Mouse (Mus musculus) Muller cell, postnatal 12 days (primary cell): ENCODE data around the gene Hist1h4b.
"Not testable (repeated sequence)": the region's sequence is repeated elsewhere in the genome, so short reads cannot be mapped to it uniquely, and the experiment has no call there.

Experiments used
- DNase-seq: peaks from one replicate; pipeline ENCODE4 v3.0.0-alpha.2; 2015; ENCODE audit errors: inconsistent ontology term

The Hist1h4b gene

DNA sequence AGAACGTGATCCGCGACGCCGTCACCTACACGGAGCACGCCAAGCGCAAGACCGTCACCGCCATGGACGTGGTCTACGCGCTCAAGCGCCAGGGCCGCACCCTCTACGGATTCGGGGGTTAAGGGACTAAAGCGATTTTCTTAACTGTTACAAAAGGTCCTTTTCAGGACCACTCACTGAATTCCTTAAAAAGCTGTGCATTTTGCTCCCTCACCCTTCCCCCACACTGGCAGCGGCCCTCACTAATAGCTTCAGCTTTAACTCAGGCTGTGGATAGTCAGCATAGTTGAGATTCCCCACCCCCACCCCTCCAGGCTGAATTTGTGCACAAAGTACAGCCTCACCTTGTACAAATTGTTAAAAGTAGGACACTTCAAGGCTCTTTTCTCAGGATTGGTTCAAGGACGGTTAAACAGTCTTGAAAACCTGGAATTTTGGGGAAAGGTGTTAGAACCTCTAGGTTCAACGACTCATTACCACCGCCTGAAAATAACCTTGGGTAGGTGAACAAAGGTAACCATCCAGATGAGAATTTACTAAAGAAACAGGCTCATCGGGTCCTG is 479 bp downstream of the Hist1h4b start:
- DNase-seq: peak; percentile 83

DNA sequence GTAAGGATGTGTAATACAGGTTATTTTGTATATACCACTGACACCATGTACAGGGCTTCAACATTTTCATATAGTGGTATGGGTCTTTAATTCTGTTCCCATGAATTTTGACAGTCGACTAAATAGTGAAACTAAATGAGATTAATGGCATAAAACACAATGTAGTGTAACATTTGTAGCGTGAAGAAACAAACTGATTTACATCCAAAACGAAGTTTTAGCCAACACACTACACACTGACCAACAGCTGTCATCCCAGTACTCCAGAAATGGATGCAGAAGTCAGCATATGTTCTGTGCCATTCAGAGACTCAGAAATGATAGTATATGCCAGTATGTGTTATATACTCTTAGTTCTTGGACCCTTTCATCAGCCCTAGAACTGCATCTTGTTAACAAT is 1.1 kb downstream of the Hist1h4b start:
- DNase-seq: no peak

DNA sequence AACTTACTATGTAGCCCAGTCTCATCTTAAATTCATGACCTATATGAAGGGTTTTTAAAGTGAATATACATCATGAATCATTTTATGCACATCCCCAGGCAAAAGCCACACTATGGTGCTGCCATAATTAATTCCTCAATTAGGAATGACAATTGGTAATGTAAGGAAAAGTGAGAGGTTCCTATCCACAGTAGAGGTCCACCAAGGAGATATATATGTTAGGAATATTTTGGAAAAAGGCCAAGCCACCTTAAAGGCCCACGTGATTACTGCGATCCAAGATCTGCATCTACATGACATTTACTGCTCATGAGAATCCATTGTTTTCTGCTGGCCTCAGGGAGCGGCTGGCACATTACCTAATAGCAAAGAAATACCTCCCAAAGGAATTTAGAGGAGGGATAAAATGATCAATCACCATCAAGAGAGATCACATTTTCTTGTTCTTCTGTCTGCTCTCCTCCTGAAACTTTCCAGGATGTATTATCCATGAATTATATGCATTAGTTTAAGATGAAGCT is 2.5 kb downstream of the Hist1h4b start:
- no peak for DNase-seq

DNA sequence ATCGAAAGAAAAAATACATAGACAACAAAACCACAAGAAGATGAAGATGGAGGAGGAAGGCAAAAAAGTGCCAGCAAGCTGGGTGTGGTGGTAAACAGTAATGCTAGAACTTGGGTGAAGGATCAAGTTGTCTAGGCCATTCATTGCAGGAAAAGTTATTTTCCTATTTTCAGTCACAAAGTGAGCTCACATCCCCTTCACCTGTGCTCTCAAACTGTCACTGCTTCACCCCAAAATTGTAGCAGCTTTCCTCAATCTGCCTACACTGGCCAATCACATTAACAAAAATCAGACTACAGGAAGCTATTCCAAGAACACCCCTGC is 3.1 kb downstream of the Hist1h4b start:
- DNase-seq: no peak

DNA sequence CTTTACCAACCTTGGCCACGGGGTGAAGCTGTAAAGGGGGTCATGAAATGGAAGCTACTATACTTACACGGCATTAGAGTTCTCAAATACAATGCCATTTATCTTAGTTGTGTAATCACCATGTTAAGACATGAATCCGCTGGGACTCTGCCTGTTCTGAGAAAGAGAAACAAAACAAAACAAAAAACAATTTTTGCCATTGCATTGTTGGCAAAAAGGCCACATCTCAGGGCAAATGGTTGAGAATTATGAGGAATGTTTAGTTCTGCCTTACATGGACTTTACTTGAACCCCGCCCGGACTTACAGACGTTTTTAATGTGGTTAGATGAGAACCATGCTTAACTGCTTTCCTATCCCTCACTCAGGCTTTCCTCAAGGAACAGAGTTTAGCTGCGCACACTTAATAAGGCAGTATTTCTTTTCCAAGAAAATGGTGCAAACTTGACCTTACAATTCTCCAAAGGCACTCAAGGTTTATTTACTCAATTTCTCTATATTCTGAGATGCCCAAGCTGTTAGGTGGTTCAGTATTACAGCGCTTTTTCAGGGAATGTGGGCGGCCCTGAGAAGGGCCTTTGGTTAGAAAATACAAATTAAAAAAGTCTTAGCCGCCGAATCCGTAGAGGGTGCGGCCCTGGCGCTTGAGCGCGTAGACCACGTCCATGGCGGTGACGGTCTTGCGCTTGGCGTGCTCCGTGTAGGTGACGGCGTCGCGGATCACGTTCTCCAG is 3.6 kb downstream of the Hist1h4b start:
- peak; percentile 51 for DNase-seq

DNA sequence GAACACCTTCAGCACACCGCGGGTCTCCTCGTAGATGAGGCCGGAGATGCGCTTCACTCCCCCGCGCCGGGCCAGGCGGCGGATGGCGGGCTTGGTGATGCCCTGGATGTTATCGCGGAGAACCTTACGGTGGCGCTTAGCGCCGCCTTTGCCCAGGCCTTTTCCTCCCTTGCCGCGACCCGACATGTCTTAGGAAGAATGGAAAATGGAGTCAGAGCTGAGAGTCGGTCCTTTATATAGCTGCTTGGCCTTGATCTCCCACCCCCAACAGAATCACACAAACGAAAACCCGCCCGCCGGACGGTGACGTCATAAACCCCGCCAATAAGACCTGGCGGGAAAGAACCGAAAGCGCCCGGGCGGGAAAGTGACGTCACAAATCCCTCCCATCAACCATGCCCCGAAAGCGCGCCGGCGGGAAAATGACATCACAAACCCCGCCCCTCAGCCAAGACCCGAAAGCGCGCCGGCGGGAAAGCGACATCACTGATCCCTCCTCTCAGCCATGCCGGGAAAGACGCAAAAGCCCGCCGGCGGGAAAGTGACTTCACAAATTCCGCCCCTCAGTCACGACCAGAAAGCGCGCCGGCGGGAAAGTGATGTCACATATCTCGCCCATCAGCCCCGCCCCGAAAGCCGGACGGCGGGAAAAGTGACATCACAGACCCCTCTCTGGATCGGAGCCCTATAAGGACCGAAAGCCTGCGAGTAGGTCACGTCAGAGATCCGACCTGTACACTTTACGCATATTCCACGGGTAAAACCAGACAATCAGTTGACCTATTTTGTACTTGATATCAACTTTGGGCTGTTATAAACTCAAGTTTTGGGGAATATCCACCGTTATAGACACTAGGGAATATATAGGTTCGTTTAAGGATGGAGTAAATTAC is 4.4 kb downstream of the Hist1h4b start, which contains the start of gene Hist1h4a:
Gene Hist1h4a, minus strand, starts transcription at position 259 of the 893 bp plus-strand sequence.
- DNase-seq: peak; percentile 97

DNA sequence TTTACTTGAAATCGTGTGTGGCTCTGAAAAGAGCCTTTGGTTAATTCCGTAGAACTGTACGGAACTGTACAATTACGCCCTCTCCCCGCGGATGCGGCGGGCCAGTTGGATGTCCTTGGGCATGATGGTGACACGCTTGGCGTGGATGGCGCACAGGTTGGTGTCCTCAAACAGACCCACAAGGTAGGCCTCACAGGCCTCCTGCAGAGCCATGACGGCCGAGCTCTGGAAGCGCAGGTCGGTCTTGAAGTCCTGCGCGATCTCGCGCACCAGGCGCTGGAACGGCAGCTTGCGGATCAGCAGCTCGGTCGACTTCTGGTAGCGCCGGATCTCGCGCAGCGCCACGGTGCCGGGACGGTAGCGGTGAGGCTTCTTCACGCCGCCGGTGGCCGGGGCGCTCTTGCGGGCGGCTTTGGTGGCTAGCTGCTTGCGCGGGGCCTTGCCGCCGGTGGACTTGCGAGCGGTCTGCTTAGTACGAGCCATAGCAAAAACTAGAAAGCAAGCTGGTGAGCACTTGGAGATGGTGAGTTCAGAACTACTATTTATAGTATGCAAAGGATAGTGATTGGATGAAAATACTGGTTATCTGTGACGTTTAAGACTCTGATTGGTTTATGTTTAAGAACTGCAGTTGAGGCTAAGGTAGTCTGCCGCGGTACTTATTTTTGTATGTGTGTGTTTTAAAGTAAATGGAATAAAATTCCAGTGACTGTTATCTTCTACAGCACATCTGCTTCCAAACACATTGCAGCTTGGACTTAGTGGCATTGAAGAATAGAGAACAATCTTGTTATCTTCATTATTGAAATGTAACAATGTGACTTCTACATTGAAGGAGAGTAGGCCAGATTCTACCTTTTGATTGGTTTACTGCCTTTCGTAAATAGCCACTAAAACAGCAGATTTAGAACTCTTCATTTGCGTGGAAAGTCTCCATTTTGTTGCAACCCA is 5.3 kb downstream of the Hist1h4b start, which contains the start of gene Hist1h3a:
Gene Hist1h3a, minus strand, starts transcription at position 516 of the 951 bp plus-strand sequence.
- DNase-seq: peak; percentile 80

DNA sequence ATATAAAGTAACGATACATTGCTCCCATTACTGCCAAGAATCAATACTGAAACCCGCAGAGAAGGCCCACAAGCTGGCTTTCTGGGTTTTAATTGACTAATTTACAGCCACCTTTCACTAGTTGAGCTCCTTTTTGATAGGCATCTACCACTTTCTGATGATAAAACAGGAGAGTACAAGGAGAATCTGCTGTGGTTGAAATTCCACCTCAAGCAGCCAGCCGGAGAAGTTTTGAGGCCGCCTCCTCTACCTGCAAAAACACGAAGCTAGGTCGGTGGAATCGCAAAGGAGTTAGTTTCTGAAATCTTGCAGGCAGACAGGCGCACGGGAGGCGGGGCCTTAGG is 6.4 kb downstream of the Hist1h4b start:
- DNase-seq: no peak

DNA sequence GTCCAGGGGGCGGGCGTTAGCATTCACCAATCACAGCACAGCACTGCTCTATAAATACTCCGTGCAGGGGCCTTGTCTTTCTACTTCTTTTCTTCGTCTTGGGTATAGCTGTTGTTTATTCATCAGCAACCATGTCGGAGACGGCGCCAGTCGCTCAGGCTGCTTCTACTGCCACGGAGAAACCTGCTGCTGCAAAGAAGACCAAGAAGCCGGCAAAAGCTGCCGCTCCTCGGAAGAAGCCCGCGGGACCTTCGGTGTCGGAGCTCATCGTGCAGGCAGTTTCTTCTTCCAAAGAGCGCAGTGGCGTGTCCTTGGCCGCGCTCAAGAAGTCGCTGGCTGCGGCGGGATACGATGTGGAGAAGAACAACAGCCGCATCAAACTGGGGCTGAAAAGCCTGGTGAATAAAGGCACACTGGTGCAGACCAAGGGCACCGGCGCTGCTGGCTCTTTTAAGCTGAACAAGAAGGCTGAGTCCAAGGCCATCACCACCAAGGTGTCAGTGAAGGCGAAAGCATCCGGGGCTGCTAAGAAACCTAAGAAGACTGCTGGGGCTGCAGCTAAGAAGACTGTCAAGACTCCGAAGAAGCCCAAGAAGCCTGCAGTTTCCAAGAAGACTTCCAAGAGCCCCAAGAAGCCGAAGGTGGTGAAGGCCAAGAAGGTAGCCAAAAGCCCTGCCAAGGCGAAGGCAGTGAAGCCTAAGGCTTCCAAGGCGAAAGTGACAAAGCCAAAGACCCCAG is 6.9 kb downstream of the Hist1h4b start, which contains the start of gene Hist1h1a:
Gene Hist1h1a, plus strand, starts transcription at position 81 of the 738 bp plus-strand sequence.
- peak; percentile 92 for DNase-seq

DNA sequence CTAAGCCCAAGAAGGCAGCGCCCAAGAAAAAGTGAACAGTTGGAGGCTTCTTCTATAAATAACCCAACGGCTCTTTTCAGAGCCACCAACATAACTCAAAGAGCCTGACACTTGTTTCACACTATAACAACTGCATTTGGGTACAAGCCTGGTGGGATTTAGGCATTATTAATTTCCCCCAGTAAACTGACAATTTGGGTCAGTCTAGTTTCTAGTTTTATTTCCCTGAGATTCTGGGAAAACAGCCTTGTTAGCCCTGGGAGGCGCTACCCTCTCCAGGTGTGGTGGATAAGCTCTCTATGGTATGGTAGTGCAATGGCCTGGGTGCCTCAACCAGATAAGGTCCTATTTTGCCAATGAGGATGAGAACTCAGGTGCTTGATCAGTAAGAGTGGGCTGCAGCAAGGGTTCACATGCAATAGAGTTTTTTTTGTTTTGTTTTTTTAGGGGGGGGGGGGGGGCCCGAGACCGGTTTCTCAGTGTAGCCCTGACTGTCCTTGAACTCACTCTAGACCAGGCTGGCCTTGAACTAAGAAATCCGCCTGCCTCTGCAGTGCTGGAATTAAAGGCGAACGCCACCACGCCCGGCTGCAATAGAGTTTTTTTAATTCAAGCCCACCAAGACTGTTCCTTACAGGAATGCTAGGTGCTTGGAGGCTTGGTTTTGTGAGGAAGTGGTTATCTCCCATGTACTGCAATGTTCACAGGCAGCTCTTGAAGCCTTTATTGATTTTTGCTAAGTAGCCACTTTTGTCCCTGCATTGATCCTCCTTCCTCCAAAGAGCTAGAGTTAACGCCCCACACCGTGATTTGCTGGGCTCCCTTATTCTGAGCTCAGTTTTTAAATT is 7.7 kb downstream of the Hist1h4b start:
- DNase-seq: no peak

DNA sequence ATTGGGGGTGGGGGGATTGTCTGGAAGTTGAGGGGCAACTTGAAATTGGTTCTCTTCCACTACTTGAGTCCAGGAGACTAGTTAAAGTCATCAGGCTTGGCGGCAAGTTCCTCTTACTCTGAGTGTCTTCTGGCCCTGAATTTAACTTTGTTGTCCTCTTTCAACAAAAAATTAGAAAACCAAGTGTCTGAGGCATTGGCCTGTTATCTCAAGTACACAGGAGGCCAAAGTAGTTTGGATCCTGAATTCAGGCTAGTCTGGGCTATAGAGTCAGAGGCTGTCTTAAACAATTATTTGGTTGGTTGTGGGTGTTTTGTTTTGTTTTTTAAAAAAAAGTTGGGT is 8.3 kb downstream of the Hist1h4b start:
- no peak for DNase-seq

DNA sequence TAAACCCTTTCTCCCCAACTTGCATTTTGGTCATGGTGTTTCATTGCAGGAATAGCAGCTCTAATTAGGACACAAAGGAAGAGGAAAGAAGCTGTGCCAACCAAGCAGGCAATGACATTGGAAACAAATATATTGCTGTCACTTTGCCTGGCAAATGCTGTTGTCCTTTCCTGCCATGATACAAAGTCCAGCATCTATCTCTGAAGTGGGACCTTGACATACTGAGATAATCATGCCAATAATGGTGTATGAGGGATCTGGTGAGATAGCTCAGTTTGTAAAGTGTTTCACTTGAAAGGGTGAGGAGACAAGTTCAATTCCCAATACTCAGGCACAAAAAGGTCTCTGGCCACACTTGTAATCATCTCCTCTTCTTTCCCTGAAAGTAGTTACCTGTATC is 10.0 kb downstream of the Hist1h4b start:
- no peak for DNase-seq

DNA sequence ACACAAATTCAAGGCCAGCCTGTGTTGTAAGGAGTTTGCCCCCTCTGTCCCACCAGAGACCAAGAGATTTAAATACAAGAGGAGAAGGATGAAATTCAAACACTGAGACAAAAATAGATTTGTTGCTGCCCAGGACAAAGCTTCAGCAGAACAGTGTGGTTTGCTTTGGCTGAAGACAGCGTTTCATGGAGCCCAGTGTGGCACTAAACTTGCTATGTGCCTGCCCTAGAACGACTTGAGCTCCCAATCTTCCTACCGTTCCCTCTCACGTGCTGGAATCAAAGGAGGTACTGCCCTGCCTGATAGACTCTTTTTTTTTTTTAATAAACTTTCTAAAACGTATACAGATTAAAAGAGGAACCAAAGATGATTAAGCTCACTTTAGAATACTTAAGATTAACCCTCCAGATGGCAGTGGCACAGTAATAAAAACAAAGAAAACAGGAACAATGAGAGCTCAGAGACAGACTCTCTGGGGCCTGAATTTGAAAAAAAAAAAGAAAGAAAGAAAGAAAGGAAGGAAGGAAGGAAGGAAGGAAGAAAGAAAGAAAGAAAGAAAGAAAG is 12.1 kb downstream of the Hist1h4b start:
- no peak for DNase-seq

DNA sequence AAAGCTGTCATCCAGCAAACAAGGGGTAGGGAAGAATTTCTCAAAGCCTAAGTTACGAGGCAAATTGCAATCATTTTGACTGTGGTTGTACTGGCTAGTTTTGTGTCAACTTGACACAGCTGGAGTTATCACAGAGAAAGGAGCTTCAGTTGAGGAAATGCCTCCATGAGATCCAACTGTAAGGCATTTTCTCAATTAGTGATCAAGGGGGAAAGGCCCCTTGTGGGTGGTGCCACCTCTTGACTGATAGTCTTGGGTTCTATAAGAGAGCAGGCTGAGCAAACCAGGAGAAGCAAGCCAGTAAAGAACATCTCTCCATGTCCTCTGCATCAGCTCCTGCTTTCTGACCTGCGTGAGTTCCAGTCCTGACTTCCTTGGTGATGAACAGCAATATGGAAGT is 12.8 kb downstream of the Hist1h4b start, which contains the start of gene Trim38:
Gene Trim38, plus strand, starts transcription at position 301 of the 400 bp plus-strand sequence.
- not testable (repeated sequence) for DNase-seq

DNA sequence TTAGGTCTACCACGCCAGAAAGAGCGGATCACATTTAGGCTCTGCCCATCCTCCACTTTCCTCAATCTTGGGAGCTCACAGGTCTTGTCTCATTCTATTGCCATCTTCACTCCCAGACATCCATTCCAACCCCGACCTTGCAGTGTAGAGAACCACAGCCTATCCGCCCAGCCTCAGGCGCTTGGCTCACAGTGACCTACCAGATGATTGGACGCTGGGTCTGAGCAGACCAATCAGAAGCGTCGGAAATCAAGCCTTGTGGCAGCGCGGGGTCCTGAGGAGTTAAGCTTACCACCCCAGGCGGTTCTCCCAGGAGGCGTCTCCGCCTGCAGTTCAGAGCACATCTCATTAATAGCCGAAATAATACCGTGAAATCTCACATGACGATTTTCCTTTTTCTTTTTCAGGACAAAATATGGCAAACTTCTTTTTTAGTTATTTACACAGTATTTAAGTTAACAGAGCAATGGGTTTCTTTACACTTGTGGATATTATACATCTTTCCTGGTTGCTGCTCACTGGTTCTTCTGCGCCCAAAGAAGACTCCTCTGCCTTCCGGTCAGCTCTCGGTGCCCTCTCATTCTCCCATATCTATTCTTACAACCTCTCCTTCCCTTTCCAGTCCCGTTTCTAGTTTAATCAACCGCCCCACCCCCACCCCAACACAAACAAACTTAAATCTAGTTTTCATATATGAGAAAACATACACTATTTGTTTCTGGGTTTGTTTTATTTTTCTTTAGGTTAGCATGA is 15.9 kb downstream of the Hist1h4b start:
- peak; percentile 41 for DNase-seq

DNA sequence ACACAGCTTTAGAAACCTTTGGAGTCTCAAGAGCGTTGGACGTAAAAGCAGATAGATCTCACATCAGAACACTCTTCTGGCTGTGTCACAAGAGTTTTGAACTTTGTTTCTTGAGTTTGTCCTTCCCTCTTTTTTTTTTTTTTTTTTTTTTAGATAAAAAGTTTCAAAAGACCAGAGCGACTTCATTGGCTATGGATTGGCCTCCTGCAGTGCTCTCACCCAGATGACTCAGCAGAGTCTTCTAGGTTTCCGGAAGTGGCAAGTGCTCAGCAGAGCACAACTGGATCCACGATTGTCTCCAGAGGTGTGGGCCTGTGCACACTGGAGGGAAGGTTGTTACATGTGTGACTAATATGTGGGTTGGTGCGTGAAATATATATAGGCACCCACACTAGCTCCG is 21.5 kb downstream of the Hist1h4b start:
- no peak for DNase-seq

DNA sequence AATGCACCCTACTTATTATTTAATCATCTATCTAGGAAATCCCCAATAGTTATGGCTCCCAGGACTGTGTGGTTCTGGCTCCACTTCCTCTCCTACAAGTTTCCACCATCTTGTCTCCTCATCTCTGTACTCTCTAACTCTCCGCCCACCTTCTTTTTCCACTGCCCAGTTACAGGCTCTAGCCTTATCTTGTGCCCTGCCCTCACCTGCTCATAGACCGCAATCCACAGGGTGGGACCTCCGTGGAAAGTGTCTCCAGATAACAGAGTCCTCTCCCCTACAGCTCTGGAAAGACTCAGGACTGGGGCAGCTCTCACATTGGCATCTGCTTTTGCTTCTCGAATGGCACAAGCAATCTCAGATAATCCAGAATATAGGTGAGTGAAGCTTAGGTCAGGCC is 22.2 kb downstream of the Hist1h4b start:
- DNase-seq: no peak

DNA sequence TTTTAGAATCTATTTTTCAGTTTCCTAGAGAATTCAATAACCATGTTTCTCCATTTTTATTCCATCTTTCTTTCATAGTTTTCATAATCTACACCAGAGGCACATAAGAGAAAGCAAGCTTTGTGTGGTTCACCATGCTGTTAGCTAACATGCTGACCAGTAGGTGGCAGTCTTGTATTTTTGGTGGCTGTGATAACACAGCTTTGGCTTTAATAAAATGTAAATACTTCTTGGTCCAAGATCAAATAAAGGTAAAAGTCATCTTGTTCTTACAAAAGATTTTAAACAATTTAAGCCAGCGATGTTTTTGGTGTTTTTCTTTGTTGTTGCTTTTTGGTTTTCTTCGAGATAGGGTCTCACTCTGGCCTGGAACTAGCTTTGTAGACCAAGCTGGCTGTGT is 35.7 kb downstream of the Hist1h4b start:
- peak; percentile 24 for DNase-seq

DNA sequence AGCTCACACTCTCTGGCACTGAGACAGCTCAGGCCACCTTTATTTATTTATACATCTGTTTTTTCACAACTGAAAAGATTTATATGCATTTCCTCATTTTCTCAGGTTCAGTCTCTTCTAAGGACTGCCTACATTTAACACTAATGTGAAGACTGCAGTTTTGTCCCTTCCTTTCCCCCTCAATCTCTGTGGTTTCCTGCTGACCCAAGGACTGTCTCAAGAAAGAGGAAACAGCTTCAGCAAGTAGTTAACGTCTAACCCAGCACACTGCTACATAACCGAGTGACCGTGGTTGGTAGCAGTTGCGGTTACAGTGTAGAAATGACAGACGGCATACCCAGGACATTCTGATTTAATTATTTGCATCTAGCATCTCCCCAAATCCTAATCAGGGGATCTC is 42.6 kb downstream of the Hist1h4b start:
- DNase-seq: no peak
